Mouse (Mus musculus): ENCODE data around the gene Ogn.
"Not testable (repeated sequence)": the region's sequence is repeated elsewhere in the genome, so short reads cannot be mapped to it uniquely, and the experiment has no call there.

Gene Ogn

GRCm38 (mm10) chr13:49607714-49608113, at the start of gene Ogn:
Gene Ogn, plus strand, starts transcription at chr13:49608046.
- DNase-seq (ENCODE audit: low read depth in 1 of 2, low spot score in 2 of 2): no peak

- no peak for DNase-seq (ENCODE audit: low read depth in 1 of 2, low spot score in 2 of 2)
Measured at GRCm38 (mm10) chr13:49559185-49559584, 48.7 kb upstream of the Ogn start.

- DNase-seq (ENCODE audit: low read depth in 1 of 2, low spot score in 2 of 2): no peak
Measured at GRCm38 (mm10) chr13:49560886-49561285, 47.0 kb upstream of the Ogn start.

GRCm38 (mm10) chr13:49564347-49564746, 43.5 kb upstream of the Ogn start:
- no peak for DNase-seq (ENCODE audit: low read depth in 1 of 2, low spot score in 2 of 2)

GRCm38 (mm10) chr13:49570371-49570770, 37.5 kb upstream of the Ogn start:
- DNase-seq (ENCODE audit: low read depth in 1 of 2, low spot score in 2 of 2): no peak

DNA sequence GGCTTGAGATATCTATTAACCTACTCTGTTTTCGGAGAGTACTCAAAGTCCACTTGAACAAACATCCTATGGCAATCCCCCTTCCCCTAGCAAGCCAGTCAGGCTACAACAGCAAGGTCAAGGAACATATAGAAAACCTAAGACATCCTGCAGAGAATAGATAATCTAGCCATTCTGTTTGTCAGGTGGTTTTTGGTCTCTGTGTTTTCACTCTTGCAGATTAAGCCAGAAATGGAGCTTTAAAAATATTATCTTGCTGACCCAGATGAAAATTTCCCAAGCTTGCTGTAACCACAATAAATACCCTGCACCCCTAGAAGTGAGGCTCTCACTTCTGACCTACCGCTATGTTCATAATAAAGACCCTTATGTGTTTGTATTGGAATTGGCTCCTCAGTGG, 36.4 kb upstream of the Ogn start:
- no peak for DNase-seq (ENCODE audit: low read depth in 1 of 2, low spot score in 2 of 2)

DNA sequence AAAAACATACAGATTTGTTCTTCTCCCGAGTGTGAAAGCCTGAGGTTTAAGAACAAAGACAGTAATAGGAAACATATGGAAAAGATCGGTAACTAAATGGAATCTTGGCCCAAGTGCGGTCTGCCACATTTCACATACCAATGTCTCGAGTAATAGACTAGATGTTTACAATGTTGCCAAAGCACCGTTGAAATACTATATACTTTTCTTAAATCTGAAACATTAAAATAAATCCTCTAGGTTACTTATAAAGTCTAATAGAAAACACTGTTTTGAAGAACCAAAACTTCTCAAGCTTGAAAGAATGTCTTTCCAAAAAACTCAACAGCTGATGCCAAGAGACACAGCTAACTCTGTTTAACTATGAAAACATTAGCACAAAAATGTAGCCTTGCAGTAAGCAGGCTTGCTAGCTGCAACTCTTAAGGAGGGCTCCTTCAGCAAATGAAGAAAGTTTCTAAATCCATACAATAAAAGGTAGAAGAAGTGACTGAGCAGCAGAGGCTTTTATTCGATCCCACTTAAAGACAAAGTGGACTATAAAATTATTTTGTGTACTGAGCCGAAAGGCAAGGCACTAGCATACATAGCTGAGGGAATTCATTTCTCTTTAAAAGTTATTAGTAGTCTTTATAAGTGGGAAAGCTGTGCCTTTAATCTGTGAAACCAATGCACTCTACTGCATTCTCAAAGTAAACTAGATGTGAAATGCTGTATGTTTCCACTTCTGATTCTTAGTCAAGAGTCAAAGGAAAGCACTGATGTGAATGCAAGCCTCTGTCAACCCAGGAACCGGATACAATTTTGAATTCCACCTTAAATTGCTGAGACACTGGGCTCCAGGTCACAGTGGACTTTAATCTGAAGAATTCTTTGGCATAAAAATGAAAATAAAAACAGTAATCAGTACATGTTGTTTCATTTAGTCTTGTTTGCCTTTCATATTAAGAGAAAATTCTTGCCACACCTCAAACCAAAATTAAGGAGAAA, 26.0 kb upstream of the Ogn start, which contains the start of gene Omd:
TSS of gene Omd (plus strand) at position 922 of the 990 bp plus-strand sequence.
- DNase-seq (ENCODE audit: low read depth in 1 of 2, low spot score in 2 of 2): no peak

- no peak for DNase-seq (ENCODE audit: low read depth in 1 of 2, low spot score in 2 of 2)
Measured at GRCm38 (mm10) chr13:49583859-49584258, 24.0 kb upstream of the Ogn start.

GRCm38 (mm10) chr13:49584307-49585005, 23.4 kb upstream of the Ogn start:
- DNase-seq (ENCODE audit: low read depth in 1 of 2, low spot score in 2 of 2): no peak

DNA sequence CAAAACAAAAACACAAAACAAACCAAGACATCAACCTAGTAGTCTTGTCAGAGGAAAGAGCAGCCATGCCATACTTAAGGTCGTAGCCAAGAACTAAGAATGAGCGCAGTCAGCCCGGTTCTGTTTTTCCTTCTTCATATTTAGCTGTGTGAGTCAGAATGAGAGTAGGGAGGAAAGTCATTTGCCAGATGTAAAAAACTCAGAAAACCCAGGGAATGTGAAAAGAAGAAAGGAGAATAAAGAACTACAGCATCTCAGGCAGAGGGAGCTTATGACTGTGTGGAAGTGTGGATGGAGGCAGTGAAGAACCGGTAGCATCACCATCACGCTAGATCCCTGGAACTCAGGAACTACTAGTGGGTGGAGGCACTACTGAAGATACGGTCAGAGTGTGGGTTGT, 21.8 kb upstream of the Ogn start:
- DNase-seq (ENCODE audit: low read depth in 1 of 2, low spot score in 2 of 2): no peak

GRCm38 (mm10) chr13:49602541-49602940, 5.3 kb upstream of the Ogn start:
- DNase-seq (ENCODE audit: low read depth in 1 of 2, low spot score in 2 of 2): not testable (repeated sequence)

GRCm38 (mm10) chr13:49603603-49604002, 4.2 kb upstream of the Ogn start:
- no peak for DNase-seq (ENCODE audit: low read depth in 1 of 2, low spot score in 2 of 2)

- no peak for DNase-seq (ENCODE audit: low read depth in 1 of 2, low spot score in 2 of 2)
Measured at GRCm38 (mm10) chr13:49608589-49609322, 910 bp downstream of the Ogn start.

- no peak for DNase-seq (ENCODE audit: low read depth in 1 of 2, low spot score in 2 of 2)
Measured at GRCm38 (mm10) chr13:49617021-49617420, 9.2 kb downstream of the Ogn start.

- no peak for DNase-seq (ENCODE audit: low read depth in 1 of 2, low spot score in 2 of 2)
Measured at GRCm38 (mm10) chr13:49618365-49618764, 10.5 kb downstream of the Ogn start.

- DNase-seq (ENCODE audit: low read depth in 1 of 2, low spot score in 2 of 2): no peak
Measured at GRCm38 (mm10) chr13:49623216-49623615, 15.4 kb downstream of the Ogn start.

GRCm38 (mm10) chr13:49628167-49628566, 20.3 kb downstream of the Ogn start:
- DNase-seq (ENCODE audit: low read depth in 1 of 2, low spot score in 2 of 2): no peak

DNA sequence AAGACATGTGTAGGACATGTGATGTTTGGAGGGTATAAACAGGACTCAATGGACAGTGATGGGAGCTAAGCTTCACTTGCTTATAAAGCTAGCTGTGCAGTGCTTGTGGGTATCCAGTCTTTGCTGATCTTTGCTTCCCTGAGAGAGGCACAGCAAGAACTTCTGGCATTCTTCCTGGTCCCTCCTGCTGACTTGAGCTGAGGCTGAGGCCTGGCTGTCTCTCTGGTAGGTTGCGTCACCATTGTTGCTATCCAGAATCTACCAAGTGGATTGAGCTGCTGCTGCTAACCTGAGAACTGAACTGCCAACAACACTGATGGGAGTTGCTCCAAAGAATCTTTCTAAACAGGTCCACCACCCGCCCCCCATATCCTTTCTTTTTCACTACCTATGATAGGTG, 21.2 kb downstream of the Ogn start:
- DNase-seq (ENCODE audit: low read depth in 1 of 2, low spot score in 2 of 2): no peak

GRCm38 (mm10) chr13:49639965-49640364, 32.1 kb downstream of the Ogn start:
- no peak for DNase-seq (ENCODE audit: low read depth in 1 of 2, low spot score in 2 of 2)

- DNase-seq (ENCODE audit: low read depth in 1 of 2, low spot score in 2 of 2): no peak
Measured at GRCm38 (mm10) chr13:49642650-49643049, 34.8 kb downstream of the Ogn start.

DNA sequence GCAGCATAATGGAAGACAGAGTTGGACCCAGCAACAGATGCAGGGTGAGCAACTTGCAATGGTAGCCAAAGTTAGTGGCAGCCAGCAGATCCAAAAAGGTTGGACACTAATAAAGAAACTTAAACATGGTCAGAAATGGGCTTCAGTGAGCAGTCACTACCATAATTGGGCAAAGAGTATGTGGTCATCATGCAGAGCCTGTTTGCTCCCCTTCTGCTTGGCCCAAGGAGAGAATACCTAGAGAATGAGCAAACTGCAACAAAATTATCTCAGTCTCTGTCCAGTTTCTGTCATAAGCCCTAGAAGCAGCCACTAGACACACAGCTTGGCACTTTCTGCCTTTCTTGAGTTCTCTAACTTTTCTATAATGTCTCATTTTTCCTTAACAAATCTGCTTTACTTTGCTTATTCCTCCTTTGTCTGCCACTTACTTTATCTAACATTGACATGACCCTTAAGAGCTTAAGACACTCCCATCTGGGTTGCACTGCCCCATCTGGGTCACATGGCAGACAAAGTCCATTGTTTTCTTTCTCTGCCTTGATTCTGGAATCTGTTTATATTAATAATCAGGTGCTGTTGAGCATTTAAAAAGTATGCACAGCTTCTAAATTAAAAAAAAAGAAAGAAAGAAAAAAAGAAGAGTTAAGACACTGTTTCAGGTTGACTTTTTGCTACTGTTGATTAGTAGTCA, 36.0 kb downstream of the Ogn start:
- no peak for DNase-seq (ENCODE audit: low read depth in 1 of 2, low spot score in 2 of 2)

Data from monocyte, adult 2 months (primary cell).